Mouse (Mus musculus): Measurements from ENCODE around the gene Zfp599.

Gene Zfp599

GRCm38 (mm10) chr9:22217858-22218493 lies 41.7 kb downstream of the Zfp599 start:
- DNase-seq, result no peak

DNA sequence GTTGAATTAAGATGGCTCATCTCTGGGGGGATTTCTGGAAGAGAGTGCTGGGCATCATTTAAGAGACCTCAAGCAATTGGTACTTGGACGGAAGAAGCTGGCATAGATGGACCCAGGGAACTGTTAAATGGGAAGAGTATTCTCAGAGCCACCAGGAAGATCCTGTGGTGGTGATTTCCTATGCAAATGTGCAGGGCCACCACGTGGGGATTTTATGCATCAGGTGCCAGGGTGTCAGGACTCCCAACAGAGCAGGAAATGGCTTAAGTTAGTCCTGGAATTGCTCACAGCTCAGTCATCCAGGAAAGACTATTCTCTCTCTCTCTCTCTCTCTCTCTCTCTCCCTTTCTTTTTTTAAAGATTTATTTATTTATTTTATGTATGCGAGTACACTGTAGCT lies 43.0 kb downstream of the Zfp599 start:
- DNase-seq, result no peak

- DNase-seq, result no peak
These were observed 45.1 kb downstream of the Zfp599 start for GRCm38 (mm10) chr9:22214549-22214948.

DNA sequence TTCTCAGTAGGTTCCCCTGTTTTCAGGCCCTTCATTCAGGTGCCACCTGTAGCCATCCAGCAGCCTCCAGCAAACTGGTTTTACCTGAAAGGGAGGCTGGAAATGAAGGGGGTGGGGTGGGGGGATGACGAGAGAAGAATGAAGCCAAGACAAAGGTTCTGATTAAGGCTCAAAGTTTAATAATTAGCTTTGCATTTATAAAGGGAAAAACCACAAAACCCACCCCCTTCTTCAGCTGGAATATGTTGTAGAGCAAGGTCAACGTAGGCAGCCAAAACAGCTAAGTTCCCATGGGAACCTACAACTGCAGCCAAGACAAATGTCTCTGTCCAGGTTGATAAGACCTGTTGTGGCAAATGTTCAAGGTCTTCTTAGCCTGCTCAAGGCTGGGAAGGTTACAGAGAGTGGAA lies 45.9 kb downstream of the Zfp599 start:
- no peak for DNase-seq
